Mouse (Mus musculus) heart, postnatal 0 days (tissue): ENCODE results near the gene Dcpp2.

ENCODE experiments used
- CTCF ChIP-seq: IDR thresholded peaks from 2 replicates; pipeline ENCODE4 v1.5.1; 2016; ENCODE audit warnings: antibody characterized with exemption, control low read depth, low read depth
- EP300 ChIP-seq: IDR thresholded peaks from 2 replicates; pipeline ENCODE4 v1.6.1; 2016; ENCODE audit warnings: antibody characterized with exemption, low read depth

GRCm38 (mm10) chr17:23877166-23877565, 3.5 kb upstream of the Dcpp2 start:
- TF ChIP-seq EP300: no peak
- no peak for TF ChIP-seq CTCF
